Mouse (Mus musculus): Measurements from ENCODE around the gene Gm21992. TPM values are rescaled to one million over a fixed set of nuclear protein-coding genes. Genes with fewer than 3 reads are reported as not detected.
"Not testable (repeated sequence)": the region's sequence is repeated elsewhere in the genome, so short reads cannot be mapped to it uniquely, and the experiment has no call there.

Gm21992 gene
- polyA plus RNA-seq, 1 experiment, result not detected

DNA sequence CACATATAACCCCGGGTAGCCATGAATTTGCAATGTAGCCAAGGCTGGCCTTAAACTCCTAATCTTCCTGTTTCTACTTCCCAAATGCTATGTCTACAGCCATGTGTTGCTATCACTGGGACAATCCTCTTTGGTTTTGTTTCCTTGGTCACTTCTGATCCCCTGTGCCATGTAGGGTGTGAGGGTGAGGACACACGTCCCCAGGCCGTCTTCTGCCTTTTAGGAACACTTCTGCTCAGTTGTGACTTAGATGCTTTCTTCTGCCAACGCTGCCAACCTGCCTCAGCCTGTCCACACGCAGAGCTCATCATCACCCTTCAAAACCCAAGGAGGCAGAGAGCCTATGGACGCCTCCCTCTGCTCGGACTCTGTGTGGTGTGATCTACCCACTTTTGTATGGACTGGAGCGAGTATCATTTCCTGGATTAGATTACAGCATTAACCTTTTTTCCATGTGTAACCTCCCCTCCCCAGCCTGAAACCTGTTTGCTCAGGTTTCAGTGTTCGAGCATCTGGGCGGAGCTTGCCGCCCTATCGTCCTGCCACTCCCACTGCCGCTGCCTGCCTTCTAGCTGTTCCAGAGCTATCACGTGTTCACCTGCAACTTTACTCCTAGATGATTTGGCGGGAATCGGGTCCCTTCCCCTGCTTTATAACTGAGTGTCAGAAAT, 17.2 kb upstream of the Gm21992 start:
- TF ChIP-seq POLR2A (IDR thresholded peaks at IDR 0.05; ENCODE audit: insufficient read depth, low read depth, low read length) (no peak), CTCF (IDR thresholded peaks at IDR 0.05; ENCODE audit: insufficient read depth, low read depth, low read length) (no peak)
- H3K27ac ChIP-seq (ENCODE audit: insufficient read depth, low read depth, low read length), result no peak overlapping the region
- no peaks in the 10 kb centered on the region; the same call in 1 of the 2 replicates for H3K4me1 ChIP-seq (ENCODE audit: control insufficient read depth, insufficient read depth, low read length)
- WGBS, result 69% methylated on average over 16 of the region's 16 CpGs
- no peak overlapping the region for H3K4me3 ChIP-seq (ENCODE audit: insufficient read depth, low read depth, low read length)

GRCm38 (mm10) chr19:4820678-4821303, 9.4 kb upstream of the Gm21992 start:
- no peak overlapping the region for H3K4me3 ChIP-seq (ENCODE audit: insufficient read depth, low read depth, low read length)
- WGBS, result 42% methylated on average over 5 of the region's 5 CpGs
- TF ChIP-seq POLR2A (IDR thresholded peaks at IDR 0.05; ENCODE audit: insufficient read depth, low read depth, low read length), result no peak
- no peak for TF ChIP-seq CTCF (IDR thresholded peaks at IDR 0.05; ENCODE audit: insufficient read depth, low read depth, low read length)
- no peak overlapping the region for H3K27ac ChIP-seq (ENCODE audit: insufficient read depth, low read depth, low read length)
- no peaks in the 10 kb centered on the region for H3K4me1 ChIP-seq (ENCODE audit: control insufficient read depth, insufficient read depth, low read length)

DNA sequence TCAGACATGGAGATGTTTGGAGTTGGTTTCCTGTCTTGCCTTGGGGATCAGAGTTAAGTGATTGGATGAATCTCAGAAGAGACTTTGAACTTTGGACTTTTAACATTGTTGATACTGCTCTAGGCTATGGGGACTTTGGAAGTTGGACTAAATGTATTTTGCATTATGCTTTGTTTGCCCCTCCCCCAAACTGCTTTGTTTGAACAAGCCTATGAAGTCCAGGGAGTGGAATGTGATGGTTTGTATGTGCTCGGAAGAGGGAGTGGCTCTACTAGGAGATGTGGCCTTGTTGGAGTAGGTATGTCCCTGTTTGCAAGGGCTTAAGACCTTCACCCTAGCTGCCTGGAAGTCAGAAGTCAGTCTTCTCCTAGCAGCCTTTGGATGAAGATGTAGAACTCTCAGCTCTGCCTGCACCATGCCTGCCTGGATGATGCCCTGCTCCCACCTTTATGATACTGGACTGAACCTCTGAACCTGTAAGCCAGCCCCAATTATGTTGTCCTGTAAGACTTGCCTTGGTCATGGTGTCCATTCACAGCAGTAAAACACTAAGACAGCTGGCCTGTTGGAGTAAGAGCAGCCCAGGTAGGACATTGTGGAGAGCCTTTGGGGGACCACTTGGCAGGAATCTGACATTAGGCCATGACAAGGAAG, 5.9 kb upstream of the Gm21992 start:
- H3K4me3 ChIP-seq (ENCODE audit: insufficient read depth, low read depth, low read length), result no peak overlapping the region
- TF ChIP-seq CTCF (IDR thresholded peaks at IDR 0.05; ENCODE audit: insufficient read depth, low read depth, low read length) (no peak), POLR2A (IDR thresholded peaks at IDR 0.05; ENCODE audit: insufficient read depth, low read depth, low read length) (no peak)
- H3K4me1 ChIP-seq (ENCODE audit: control insufficient read depth, insufficient read depth, low read length), result no peaks in the 10 kb centered on the region
- no peak overlapping the region for H3K27ac ChIP-seq (ENCODE audit: insufficient read depth, low read depth, low read length)
- 63% methylated on average over 1 of the region's 1 CpGs for WGBS

DNA sequence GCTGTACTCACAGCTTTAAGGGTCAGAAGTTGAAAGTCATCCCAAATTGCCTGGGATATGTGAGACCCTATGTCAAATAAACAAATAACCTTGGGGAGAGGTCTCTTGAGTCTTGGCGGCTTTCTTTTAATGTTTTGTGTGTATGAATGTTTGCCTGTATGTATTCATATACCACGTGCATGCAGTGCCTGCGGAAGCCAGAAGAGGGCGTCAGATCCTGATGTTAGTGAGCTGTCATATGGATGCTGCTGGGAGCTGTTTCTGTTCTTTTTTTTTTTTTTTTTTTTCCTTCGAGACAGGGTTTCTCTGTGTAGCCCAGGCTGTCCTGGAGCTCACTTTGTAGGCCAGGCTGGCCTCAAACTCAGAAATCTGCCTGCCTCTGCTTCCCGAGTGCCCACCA, 1.6 kb upstream of the Gm21992 start:
- no peak for TF ChIP-seq POLR2A (IDR thresholded peaks at IDR 0.05; ENCODE audit: insufficient read depth, low read depth, low read length)
- TF ChIP-seq CTCF (IDR thresholded peaks at IDR 0.05; ENCODE audit: insufficient read depth, low read depth, low read length), result no peak
- Histone ChIP-seq H3K27ac (ENCODE audit: insufficient read depth, low read depth, low read length) (no peak overlapping the region), H3K4me1 (ENCODE audit: control insufficient read depth, insufficient read depth, low read length) (0 out of 2 replicates have a peak, but pooled peaks cover 2% of the 10 kb centered on the region), H3K4me3 (ENCODE audit: insufficient read depth, low read depth, low read length) (no peak overlapping the region)
- WGBS, result 77% methylated on average over 6 of the region's 6 CpGs

- H3K27ac ChIP-seq (ENCODE audit: insufficient read depth, low read depth, low read length); H3K4me1 ChIP-seq (ENCODE audit: control insufficient read depth, insufficient read depth, low read length); H3K4me3 ChIP-seq (ENCODE audit: insufficient read depth, low read depth, low read length): not testable (repeated sequence)
- WGBS, result 77% methylated on average over 8 of the region's 8 CpGs
Measured at GRCm38 (mm10) chr19:4812334-4812949, 1.0 kb upstream of the Gm21992 start.

GRCm38 (mm10) chr19:4811909-4812242, 464 bp upstream of the Gm21992 start:
- peak overlapping the region; percentile 65 for H3K4me3 ChIP-seq (ENCODE audit: insufficient read depth, low read depth, low read length)
- 2% methylated on average over 12 of the region's 12 CpGs for WGBS
- H3K27ac ChIP-seq (ENCODE audit: insufficient read depth, low read depth, low read length), result peak overlapping the region; percentile 76
- H3K4me1 ChIP-seq (ENCODE audit: control insufficient read depth, insufficient read depth, low read length), result 0 out of 2 replicates have a peak, but pooled peaks cover 2% of the 10 kb centered on the region
- TF ChIP-seq POLR2A (IDR thresholded peaks at IDR 0.05; ENCODE audit: insufficient read depth, low read depth, low read length), result no peak
- no peak for TF ChIP-seq CTCF (IDR thresholded peaks at IDR 0.05; ENCODE audit: insufficient read depth, low read depth, low read length)

DNA sequence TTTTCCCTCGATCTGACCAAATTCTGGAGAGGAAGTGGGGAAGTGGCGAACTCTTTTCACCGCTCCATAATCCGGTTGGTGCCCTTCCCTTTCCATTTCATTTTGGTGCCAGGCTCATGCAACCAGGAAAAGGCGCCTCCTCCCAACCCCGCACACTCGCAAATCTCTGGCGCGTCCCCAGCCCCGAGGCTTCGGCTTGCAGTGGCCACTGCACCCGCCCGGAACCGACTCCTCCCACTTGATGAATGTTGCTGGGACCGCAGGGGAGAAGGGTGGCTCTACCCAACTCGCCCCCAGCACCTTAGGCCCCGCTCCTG, 708 bp downstream of the Gm21992 start:
- Histone ChIP-seq H3K4me3 (ENCODE audit: insufficient read depth, low read depth, low read length) (peak overlapping the region; percentile 80), H3K4me1 (ENCODE audit: control insufficient read depth, insufficient read depth, low read length) (0 out of 2 replicates have a peak, but pooled peaks cover 2% of the 10 kb centered on the region), H3K27ac (ENCODE audit: insufficient read depth, low read depth, low read length) (peak overlapping the region; percentile 96; the same call in 1 of the 2 replicates)
- whole genome bisulfite sequencing, result under 1% methylated on average over 17 of the region's 17 CpGs
- no peak for TF ChIP-seq CTCF (IDR thresholded peaks at IDR 0.05; ENCODE audit: insufficient read depth, low read depth, low read length)
- TF ChIP-seq POLR2A (IDR thresholded peaks at IDR 0.05; ENCODE audit: insufficient read depth, low read depth, low read length), result no peak

DNA sequence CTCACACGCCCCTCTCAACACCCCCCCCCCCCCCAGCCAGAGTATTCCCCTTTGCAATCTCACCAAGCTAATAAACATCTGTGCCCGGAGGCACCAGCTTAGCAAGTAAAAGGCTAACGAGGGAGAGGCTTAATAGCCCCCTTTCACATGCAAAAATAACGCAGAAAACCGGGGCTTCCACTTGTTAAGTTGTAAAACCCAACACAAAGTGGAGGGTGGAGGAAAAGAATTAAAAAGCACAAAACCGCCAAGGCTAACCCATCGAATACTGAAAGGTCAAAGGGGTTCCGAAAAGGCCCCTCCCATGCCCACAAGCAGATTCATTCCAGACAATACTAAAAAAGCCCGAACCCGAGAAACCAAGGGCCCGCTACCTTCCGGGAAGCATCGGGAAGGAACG, 1.1 kb downstream of the Gm21992 start:
- H3K4me1 ChIP-seq (ENCODE audit: control insufficient read depth, insufficient read depth, low read length), result 0 out of 2 replicates have a peak, but pooled peaks cover 2% of the 10 kb centered on the region
- 1% methylated on average over 14 of the region's 14 CpGs for WGBS
- H3K27ac ChIP-seq (ENCODE audit: insufficient read depth, low read depth, low read length), result no peak overlapping the region
- no peak for TF ChIP-seq CTCF (IDR thresholded peaks at IDR 0.05; ENCODE audit: insufficient read depth, low read depth, low read length)
- TF ChIP-seq POLR2A (IDR thresholded peaks at IDR 0.05; ENCODE audit: insufficient read depth, low read depth, low read length), result no peak
- H3K4me3 ChIP-seq (ENCODE audit: insufficient read depth, low read depth, low read length), result peak overlapping the region; percentile 80

GRCm38 (mm10) chr19:4803283-4803682, 8.1 kb downstream of the Gm21992 start:
- no peak for TF ChIP-seq CTCF (IDR thresholded peaks at IDR 0.05; ENCODE audit: insufficient read depth, low read depth, low read length)
- TF ChIP-seq POLR2A (IDR thresholded peaks at IDR 0.05; ENCODE audit: insufficient read depth, low read depth, low read length), result no peak
- WGBS, result 82% methylated on average over 10 of the region's 10 CpGs
- Histone ChIP-seq H3K27ac (ENCODE audit: insufficient read depth, low read depth, low read length) (no peak overlapping the region), H3K4me3 (ENCODE audit: insufficient read depth, low read depth, low read length) (no peak overlapping the region), H3K4me1 (ENCODE audit: control insufficient read depth, insufficient read depth, low read length) (peaks cover 22% of the 10 kb centered on the region)

Measured in olfactory bulb, adult 2 months (tissue).